Mouse (Mus musculus): ENCODE results near the gene Smlr1.

DNA sequence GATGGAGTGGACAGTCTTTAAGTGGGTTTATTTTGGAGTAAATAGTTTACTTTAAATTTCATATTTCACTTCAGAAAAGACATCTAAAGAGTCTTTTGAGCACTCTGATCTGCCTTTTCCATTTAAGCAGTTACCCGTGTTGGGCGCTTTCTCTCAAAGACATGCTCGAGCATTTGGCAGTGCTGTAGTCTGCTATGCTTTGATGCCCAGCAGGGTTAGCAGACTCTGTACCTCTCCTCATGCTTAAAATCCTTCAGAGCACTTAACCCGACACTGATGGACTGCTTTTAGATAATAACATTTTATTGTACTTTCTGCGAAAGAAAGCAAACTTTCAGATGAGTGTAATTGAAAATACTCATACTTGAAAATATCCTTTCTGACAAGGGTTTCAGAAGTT is 32.8 kb downstream of the Smlr1 start:
- TF ChIP-seq CTCF (conservative IDR thresholded peaks at IDR 0.05; ENCODE audit: low read length) (no peak), NANOG (IDR thresholded peaks at IDR 0.05; ENCODE audit: borderline replicate concordance, low read length) (no peak), POU5F1 (IDR thresholded peaks at IDR 0.05; ENCODE audit: borderline replicate concordance, low read length) (no peak)

Data from E14TG2a.4 (cell line).